Mouse (Mus musculus) yolk sac, embryonic 10.5 days (tissue): ENCODE data around the gene Zfp827.

ENCODE experiments used
- DNase-seq: peaks from one replicate; pipeline ENCODE4 v3.0.0-alpha.2; 2017; ENCODE audit warnings: low spot score

Zfp827 gene

DNA sequence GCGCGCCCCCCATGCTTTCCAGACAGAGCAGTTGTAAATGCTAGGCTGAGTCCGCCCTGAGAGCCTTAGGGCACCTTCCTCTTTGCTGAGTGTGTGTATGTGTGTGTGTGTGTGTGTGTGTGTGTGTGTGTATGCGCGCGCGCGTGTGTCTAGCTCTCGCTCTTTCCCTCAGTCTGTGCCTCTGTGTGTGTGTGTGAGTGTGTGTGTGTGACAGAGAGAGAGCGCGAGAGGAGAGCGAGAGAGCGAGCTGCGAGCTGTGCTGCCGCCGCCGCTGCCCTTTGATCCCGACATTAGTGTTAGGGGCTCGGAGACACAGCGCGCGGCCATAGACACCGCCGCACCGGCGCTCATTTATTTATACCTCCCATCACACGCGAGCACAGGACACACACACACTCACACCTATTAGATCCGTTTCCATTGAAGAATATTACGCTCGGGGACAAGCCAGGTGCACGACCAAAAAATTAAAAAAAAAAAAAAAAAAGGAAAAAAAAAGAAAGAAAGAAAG is at the start of gene Zfp827:
TSS of gene Zfp827 (plus strand) at position 461 of the 511 bp plus-strand sequence.
- DNase-seq, result peak; percentile 79

DNA sequence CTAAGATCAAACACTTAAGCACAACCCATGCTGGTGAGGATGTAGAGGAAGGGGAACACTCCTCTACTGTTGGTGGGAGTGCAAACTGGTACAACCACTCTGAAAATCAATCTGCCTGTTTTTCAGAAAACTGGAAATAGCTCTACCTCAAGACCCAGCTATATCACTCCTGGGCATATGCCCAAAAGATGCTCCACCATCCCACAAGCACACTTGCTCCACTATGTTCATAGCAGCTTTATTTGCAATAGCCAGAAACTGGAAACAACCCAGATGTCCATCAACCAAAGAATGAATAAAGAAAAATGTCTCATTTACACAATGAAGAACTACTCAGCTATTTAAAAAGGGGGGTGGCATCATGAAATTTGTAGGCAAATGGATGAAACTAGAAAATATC is 23.9 kb upstream of the Zfp827 start:
- DNase-seq, result no peak

DNA sequence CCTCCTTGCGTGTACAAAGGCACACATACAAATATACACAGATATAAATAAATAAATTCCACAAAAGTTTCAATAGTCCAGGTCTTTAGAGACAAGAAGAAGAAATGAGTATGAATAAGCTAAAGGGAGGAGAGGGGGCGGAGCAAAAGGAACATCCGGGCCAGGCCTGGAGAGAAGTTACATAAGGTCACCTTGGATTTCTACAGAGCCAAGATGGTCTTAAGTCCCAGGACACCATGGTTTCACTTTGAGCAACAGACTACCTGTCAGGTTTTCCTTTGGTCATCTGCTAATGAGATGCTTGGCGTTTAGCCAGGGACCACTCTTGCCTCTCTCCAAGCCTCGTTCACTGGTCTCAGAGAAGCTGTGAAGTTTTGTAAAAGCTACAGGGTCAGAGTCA is 13.2 kb upstream of the Zfp827 start:
- DNase-seq, result no peak

DNA sequence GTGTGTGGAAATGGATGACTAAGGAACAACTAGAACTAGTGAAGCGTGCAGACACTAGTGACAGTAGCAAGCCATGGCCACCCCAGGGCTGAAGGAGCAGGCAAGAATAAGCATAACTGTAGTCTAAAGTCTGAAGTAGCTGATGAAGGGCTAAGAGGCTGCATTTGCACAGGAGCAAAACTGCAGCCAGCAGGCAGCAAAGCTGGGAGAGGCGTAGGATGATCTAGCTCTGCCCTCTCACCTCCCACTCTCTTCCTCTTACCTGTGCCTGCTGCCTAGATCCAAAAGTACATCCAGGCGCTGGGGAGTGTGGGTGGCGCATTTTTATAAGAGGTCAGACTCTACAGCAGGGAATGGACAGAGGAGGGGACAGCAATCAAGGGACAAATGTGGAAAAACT is 12.2 kb upstream of the Zfp827 start:
- no peak for DNase-seq

DNA sequence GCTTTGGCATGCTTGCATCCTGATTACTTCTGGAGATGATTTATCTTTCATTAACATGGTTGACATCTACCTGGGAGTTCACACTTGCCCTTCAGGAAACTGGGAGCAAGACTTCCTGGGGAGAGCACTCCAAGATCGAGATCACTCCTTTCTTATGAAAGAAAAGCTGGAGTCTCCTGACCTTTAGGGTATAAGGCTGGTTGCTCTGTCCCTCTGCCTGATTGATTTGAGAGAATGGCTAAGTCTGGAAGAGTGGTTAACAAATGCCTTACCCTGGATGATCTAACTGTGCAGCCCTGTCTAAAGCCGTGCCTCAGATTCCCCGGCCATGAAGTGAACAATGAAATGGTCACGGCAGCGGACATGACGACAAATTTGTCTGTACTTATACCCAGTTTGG is 11.7 kb upstream of the Zfp827 start:
- DNase-seq, result no peak

DNA sequence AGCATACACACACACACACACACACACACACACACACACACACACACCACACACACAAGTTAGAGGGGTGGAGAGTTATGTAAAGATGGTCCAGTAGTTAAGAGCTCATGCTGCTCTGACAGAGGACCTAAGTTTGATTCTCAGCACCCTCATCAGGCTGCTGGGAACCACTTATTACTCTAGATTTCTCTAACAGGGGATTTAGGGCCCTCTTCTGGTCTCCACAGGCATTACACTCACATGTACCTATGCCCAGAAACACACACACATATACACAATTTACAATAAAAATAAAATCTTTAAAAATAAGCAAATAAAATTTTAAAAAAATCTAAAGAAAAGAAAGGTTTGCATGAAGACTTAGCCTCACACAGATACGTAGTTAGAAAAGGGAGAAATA is 4.3 kb upstream of the Zfp827 start:
- no peak for DNase-seq

DNA sequence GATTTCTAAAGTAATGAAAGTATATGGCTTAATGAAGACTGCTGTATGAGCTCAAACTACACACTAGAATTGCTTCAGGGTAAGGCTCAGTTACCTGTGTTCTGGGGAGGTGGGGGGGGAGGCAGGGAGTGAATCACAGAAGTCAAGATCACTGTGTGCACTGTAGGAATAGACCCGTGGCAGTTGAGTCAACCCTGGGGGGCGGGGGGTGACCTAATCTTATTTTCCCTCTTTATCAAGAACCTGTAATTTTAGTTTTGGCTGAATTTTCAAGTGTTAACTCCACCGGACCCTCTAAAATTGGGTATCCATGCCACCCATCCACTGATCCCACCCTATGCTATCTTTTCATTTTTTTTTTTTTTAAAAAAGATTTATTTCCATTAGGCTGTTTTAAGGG is 918 bp upstream of the Zfp827 start:
- no peak for DNase-seq

DNA sequence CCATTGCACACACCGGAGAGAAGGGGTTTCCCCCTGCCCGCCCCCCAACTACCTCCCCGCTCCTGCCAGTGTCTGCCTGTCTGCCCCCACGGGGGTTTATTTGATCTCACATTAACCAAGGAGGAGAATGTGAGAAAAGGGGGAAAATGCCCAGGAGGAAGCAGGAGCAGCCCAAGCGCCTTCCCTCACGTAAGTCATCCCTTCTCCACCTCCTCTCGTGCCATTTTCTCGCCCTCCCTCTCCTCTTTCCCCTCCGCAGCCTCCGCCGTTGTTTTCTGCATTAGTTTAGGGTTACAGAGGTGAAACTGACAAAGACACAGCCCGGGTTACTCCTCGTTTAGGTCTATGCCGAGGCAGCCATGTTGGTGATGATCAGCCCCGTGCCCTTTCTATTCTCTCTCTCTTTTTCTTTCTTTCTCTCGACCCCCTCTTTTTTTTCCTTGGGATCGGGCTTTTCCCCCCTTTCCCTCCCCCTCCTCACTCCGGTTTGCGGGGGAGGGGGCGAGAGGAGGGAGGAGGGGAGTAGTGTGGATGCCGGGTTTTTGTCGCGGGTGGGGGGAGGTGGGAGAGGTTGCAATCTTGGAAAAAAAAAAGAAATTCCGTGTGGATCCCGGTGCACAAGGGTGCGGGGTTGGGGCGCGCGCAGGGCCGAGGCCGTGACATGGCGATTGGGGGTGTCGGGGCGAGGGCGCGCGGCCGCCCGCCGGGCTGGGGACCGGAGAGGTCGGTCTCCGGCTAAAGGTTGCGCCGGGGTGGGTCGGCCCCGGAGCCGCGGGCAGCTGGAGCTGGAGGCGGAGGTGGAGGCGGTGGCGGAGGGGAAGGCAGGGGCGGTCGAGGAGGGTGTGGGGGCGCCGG is 531 bp downstream of the Zfp827 start:
- DNase-seq, result peak; percentile 41

DNA sequence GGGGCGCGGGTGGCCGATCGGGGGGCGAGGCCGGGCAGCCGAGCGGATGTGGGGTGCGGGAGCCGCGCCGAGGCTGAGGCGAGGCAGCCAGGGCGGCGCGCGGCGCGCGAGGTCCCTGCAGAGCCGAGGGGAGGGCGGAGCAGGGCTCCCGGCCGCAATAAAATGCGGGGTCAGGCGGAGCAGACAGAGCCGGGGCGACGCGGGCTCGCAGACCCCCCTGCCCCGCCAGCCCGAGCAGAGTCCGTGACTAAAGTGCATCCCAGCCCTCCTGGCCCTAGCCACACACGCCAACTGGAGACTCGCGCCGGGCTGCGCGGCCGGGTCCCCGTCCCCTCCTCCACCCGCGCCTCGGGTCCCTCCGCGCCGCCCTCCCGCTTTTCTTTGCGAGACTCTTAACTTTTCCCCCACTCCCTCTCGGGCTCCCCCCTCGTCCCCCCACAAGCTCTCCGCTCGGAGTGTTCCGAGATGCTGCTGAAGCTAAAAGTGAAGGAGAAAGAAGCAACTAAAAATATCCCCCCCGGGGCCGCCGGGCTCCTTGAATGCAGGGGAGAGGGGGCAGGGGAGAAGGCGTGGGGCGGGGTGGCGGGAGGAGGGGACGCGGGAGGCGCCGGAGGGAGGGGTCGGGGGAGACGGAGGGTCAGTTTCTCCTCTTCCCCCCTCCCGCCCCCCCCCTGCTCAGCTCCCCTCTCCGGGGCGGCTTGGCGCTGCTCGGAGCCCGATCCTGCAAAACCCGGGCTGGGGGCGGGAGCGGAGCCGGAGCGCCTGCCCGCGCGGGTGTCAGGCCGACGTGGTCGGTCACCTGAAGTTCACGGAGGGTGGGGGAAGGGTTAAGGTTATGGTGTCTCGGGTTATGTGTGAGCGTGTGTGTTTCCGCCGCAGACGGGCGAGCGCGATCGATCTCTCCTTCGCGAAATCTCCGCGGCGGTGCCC is 1.4 kb downstream of the Zfp827 start:
- peak; percentile 73 for DNase-seq

DNA sequence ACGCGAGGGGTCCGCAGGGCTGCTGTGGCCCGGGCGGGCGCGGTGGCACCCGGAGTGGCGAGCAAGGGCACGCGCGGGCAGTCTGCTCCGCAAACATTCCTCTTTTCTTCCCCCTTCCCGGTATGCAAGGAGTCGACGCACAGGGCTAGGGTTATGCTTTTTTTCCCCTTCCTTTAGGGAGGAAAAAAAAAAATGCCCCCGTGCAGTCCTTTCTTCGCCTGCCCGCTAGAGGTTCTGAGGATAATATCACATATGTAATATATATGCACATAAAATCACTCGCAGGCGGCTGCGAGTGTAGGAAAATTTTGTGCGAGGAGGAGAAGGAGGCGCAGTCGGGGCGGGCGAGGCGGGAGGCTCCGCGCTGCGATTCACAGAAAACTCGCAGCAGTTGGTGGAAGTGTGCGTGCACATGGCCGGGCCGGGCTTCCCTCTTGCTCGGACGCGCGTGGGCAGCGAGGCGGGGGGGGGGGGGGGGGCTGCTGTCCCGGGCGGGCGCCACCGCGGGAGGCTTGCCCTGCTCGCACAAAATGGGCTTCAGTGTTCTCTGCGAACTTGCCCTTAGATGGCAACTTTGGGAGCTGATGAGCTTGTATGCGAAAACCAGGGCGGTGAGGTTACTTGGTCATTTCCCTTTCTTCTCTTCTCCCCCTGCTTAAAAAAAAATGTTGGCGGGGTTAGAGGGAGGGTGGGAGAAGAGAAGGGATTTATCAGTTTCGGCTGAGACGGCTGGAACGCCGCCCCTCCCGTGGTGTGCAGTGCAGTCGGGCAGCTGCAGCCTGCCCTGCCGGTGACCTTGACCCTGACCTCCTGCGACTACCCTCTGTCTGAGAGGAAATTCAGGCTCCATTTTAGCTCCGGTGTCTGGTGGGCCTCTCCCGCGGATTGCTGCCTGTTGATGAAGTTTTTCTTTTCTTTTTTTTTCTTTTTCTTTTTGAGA is 2.4 kb downstream of the Zfp827 start:
- peak; percentile 83 for DNase-seq

DNA sequence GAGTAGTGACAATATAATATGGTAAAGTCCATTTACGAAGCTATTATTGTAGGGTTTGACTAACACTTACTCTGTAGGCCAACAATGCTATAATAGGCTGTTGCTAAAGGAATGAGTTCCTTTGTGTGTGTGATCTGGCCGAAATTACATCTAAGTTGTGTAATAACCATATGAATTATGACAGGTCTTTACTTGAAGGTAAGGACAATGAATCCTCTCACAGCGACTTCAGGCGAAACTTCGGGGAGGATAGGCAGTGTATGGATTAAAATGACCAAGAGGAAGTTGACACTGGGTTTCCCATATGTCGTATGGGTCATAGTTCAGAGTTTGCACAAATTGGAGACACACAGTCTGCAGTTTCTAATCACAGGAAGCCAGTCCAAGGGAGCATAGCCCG is 9.3 kb downstream of the Zfp827 start:
- DNase-seq, result no peak

DNA sequence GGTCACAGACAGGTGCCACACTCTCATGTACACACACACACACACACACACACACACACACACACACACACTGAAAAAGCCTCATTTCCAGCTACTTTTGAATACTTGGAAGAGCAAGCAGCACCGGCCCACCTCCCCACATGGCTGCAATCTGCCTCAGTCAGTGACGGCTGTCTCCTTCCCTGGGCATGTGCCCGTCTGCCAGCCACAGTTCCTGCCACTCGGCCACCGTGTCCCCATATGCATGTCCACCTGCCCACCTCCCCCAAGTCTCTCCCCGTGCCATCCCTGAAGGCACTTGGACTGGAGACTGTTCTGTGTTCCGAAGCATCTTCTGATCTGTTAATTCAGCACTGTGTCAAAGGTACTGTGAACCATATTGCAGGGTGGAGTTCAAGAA is 9.8 kb downstream of the Zfp827 start:
- no peak for DNase-seq

DNA sequence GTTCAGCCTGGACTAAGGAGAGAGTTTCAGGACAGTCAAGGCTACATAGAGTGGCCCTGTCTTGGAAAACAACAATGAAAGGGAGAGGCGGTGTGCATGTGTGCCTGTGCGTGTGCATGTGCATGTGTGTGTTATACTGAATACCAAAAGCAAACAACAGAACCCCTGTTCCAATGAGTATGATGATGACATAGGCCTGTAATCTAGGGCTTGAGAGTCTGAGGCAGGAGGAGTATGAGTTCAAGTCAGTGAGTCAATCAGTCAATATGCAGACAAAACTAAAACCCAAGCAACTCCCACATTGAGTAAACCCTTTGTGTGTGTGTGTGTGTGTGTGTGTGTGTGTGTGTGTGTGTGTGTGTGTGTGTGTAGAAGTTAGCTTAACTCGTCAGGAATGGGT is 13.2 kb downstream of the Zfp827 start:
- DNase-seq, result no peak

DNA sequence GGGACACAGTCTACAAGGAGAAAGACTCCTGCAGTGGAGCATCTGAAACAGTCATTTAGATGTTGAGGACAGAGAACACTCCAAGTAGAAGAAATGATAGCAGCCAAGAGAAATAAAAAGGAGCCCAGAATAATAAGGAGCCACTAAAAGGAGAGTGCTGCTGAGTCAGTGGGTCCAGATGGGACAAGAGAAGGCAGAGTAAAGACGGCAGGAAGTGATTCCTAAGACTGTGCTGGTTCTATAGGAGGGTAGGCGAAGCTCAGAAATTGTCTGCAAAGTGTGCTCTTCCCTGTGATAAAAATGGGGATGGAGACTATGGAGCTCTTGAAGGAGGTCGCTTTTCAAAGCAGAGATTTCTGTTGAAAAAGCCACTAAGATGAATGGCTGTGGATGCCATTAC is 14.0 kb downstream of the Zfp827 start:
- no peak for DNase-seq

DNA sequence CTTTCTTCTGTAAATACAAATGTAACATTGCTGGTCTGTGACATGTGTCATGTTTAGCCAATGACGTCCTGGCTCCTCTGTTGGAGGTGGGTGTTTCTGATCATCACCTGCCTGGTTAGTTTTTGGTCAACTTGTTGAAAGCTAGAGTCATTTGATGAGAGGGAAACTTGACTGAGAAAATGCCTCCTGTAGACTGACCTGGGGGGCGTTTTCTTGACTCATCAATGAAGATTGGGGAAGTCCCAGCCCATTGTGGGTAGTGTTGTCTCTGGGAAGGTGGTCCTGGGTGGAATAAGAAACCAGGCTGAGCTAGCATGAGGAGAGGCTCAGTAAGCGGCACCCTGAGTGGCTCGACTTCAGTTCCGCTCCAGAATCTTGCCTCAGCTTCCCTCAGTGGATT is 16.4 kb downstream of the Zfp827 start:
- no peak for DNase-seq

DNA sequence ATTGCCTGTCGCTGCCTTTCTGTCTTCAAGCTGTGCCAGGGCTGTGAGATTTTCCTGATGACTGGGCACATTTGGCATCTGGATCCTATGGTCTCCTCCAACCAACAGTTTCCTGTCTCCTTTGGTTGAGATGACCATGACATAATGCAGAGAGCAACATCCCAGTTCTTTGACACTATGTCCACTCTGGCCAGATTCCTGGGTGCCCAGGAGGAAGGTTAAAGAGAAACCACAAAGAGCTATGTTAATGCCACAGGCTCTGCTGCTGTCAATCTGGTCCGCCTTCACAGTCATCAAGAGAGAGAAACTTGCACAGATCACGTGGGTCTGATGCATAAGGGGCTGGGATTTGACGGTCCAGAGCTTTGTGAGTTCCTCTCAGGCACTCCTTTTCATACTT is 18.4 kb downstream of the Zfp827 start:
- DNase-seq, result no peak

DNA sequence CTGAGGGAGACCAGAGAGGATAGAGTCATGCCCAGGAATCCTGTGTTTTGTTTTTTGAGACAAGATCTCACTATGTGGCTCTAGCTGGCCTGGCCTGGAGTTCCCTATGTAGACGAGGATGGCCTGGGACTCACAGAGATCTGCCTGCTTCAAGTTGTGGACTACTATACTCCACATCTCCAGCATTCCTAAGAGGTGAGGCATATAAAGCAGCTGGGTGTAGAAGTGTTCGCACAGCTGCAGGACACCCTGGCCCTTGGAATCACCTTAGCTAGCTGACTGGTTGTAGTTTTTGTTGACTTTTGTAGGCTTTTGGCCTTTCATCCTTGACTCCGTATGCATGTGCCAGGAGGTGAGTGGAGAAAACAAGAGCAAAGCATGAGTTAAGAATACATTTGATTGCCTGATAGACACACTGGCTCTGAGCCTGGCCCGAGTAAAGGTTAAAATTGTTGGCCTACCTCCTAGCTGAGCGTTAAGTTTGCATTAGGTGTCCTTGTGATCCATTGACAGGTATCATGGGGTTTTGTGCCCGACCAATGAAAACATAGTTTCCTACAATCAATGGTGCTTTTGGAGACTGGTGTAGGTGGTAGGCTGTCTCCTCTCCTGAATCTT is 20.3 kb downstream of the Zfp827 start:
- no peak for DNase-seq

DNA sequence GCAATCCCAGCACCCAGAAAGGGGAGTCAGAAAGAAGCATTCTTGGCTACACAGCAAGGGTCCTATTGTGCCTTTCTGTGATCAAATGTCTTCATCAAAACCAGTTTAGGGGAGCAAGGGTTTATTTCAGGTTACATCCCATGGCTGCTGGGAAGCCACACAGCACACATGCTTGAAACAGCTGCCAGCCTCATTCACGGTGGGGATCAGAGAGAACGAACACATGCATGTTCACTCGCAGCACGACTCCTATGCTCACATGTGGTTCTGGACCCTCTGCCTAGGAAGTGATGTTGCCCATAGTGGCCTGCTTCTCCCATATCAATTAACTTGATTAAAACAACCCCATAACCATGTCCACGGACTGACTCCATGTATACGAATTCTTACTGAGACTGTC is 26.0 kb downstream of the Zfp827 start:
- DNase-seq, result no peak

DNA sequence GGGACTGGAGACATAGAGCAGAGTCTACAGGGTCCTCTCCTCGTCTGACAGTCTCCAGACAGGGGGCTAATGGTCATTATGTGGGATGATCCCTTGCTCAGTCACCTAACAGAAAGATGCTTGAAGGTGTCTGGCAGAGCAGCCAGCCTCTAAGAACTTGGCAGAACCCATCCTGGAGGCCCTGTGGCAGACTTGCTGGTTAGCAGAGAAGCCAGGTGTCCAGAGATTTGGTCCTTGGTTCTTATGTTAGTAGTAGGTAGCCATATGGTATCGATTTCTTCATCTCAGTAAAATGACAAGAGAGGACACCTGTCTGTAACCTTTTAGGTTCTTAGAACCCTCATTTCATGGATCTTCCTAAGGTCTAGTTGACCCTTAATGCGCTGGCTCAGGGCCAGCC is 28.9 kb downstream of the Zfp827 start:
- no peak for DNase-seq

DNA sequence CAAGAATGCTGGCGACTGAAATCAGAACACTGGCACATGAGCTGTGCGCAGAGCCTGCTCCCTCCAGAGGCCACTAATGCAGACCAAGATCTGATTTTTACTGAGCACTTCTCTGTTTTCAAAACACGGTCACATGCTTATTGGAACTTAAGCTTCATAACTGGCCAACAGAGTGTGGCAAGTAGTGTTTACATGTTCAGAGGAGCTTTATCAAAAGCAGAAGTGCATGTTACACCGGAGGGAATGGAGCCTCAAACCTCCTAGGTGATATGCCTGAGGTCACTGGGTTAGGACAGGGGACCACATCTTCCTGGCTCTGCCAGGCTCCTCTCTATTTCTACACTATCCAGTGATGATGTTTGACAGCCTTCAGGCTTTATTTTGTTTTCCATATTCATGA is 31.1 kb downstream of the Zfp827 start:
- DNase-seq, result no peak

DNA sequence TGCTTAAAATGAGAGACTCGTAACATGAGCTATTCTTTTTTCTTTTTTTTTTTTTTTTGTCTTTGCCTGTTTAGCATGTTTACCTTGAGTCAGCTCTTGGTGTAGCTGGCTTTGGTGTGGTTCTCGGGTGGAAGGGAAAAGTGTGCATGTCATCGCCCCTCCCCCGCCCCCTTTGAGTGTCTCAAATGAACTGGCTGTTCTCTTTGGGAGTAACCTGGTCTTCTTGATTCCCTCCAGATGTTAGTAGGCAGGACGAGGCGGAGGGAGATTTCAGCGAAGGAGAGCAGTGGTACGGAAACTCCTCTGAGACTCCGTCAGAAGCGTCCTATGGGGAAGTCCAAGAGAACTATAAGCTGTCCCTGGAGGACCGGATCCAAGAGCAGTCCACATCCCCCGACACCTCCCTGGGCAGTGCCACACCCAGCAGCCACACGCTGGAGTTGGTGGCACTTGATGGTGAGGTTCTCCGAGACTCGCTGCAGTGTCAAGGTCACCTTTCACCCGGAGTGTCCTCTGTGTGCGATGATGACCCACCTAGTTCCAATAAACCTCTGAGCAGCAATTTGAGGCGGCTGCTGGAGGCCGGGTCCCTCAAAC is 31.9 kb downstream of the Zfp827 start:
- no peak for DNase-seq
